Mouse (Mus musculus) embryonic fibroblast, embryonic 13.5 days (primary cell): Measurements from ENCODE around the gene Mad2l2. TPM values are rescaled to one million over a fixed set of nuclear protein-coding genes. Genes with fewer than 3 reads are reported as not detected.

Experiments
- H3K27ac ChIP-seq: 2 replicates; pipeline ENCODE4 v1.5.1; 2012; ENCODE audit warnings: low read length, control low read depth, inconsistent platforms; ENCODE audit not compliant: insufficient read depth
- H3K4me1 ChIP-seq: 2 replicates; pipeline ENCODE4 v1.6.1; 2011; ENCODE audit warnings: low read length; ENCODE audit not compliant: control insufficient read depth, insufficient read depth
- H3K4me3 ChIP-seq: 2 replicates; pipeline ENCODE4 v1.5.1; 2011; ENCODE audit warnings: mild to moderate bottlenecking, control low read depth, low read length; ENCODE audit not compliant: insufficient read depth
- CTCF ChIP-seq: IDR thresholded peaks from 2 replicates; pipeline ENCODE4 v1.5.1; 2011; ENCODE audit warnings: mild to moderate bottlenecking, control low read depth, low read length, moderate library complexity, borderline replicate concordance; ENCODE audit not compliant: insufficient read depth
- POLR2A ChIP-seq: IDR thresholded peaks from 2 replicates; pipeline ENCODE4 v1.6.1; 2011; ENCODE audit warnings: low read depth, mild to moderate bottlenecking, control low read depth, low read length, moderate library complexity
- polyA plus RNA-seq: library from polyadenylated mRNA; stranded (reverse); fragments of >200 nt; gene quantifications from 2 replicates; pipeline ENCODE4 v1.2.4, GENCODE M21; 2011; ENCODE audit warnings: low read depth; ENCODE audit not compliant: missing spikeins, insufficient read length

Mad2l2 gene
- polyA plus RNA-seq, 1 experiment, result 30.0 TPM

DNA sequence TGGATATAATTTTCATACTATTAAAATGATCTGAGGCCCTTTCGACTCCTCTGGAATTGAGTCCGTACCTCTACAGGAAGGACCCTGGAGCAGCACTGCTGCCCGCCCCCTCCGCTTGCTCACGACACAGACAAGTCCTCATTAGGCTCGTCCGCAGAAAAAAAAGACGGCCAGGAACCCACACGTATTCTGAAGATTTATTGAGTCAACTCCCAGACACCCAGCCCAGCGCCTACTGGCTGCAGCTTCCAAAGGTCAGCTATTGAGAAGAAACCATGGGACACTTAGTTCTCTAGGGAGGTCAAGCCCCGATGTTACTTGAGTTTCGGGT is 9.5 kb downstream of the Mad2l2 start:
- Histone ChIP-seq H3K4me1 (no peaks in the 10 kb centered on the region), H3K27ac (no peak overlapping the region), H3K4me3 (peak overlapping the region; percentile 80)
- no peak for TF ChIP-seq CTCF
- no peak for TF ChIP-seq POLR2A

DNA sequence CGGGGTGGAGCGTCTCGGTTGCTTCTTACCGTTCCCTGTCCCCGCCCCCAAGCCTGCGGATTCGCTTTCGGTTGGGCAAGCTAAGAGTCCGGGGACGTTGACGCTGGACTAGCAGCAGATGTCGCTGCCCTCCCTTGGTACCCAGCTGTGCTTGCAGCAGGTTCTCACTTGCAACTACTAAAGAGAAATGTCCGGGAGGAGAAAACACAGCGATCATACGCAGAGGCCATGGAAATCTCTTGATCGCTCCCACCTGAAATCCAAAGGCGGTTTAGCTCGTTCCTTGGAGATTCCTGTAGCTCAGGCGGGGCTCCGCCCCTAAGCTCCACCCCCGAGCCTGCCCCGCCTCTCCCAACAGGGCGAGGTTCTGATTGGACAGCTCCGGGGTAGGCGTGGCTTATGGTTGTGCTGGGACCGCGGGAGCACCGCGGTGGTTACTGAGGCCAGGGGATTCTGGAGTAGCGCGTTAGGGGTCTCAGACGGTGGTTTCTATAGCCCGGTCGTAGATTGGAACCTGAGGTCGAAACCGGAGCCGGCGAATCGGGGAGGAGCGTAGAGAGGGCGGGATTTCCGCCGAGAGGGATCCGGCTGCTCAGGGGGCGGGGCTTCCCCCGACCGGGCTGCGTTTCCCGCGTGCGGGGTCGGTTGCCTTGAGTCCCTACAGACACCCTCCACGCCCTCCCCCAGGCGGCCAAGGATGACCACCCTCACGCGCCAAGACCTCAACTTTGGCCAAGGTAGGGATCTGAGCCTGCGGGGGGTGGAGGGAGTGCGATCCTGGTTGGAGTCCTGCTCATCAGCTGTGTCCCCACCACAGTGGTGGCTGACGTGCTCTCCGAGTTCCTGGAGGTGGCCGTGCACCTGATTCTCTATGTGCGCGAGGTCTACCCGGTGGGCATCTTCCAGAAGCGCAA is 10.2 kb downstream of the Mad2l2 start:
- peak; percentile 71 for TF ChIP-seq POLR2A
- peak; percentile 85; the same call in 1 of the 2 replicates for TF ChIP-seq CTCF

DNA sequence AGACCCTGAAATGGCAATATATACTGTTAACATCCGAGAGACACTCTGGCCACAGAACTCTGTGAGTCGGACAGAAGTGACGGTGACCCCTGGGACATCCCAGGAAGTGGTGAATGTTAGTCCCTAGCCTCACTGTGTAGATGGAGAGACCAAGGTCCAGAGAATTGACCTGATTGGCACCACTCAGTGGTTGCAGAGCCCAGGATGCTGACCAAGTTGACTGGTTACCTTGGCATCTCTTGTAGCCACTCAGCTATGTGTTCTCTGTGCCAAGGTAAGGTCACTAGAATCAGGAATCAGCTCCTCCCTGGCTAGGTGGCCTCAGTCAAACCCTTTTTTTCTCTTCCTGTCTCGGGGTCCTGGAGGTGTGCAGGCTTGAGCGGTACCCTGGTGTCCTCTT is 13.5 kb downstream of the Mad2l2 start:
- TF ChIP-seq CTCF, result no peak
- TF ChIP-seq POLR2A, result 0 out of 2 replicates have a peak, but pooled peaks have one; percentile 21
- H3K27ac ChIP-seq, result no peak overlapping the region
- no peaks in the 10 kb centered on the region for H3K4me1 ChIP-seq
- no peak overlapping the region for H3K4me3 ChIP-seq

More for the DNA sequence above, 10.2 kb downstream of the Mad2l2 start:
- H3K4me1 ChIP-seq, result no peaks in the 10 kb centered on the region
- 0 out of 2 replicates have a peak overlapping the region, but pooled peaks have one; percentile 21 for H3K27ac ChIP-seq
- peak overlapping the region; percentile 80 for H3K4me3 ChIP-seq

DNA sequence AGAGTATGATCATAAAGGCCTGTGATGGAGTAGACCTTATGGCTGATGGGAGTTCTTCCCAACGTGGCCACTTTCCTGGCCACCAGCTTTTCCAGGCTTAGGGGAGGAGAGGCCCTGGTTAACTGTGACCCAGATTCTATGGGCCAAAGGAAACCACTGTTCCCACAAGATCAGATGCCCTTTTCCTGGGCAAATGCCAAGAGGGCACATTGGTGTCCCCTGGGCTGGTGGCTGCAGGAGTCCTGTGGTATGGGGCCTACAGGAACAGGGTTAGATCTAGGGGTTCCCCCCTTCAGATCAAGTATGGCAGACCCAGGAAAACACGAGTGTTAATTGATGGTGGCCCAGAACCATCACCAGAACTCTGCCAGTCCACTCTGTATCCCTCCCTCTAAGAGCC is 17.5 kb downstream of the Mad2l2 start:
- Histone ChIP-seq H3K4me1 (peaks cover 3% of the 10 kb centered on the region; the same call in 1 of the 2 replicates), H3K4me3 (no peak overlapping the region), H3K27ac (no peak overlapping the region)
- TF ChIP-seq POLR2A, result no peak
- TF ChIP-seq CTCF, result no peak

DNA sequence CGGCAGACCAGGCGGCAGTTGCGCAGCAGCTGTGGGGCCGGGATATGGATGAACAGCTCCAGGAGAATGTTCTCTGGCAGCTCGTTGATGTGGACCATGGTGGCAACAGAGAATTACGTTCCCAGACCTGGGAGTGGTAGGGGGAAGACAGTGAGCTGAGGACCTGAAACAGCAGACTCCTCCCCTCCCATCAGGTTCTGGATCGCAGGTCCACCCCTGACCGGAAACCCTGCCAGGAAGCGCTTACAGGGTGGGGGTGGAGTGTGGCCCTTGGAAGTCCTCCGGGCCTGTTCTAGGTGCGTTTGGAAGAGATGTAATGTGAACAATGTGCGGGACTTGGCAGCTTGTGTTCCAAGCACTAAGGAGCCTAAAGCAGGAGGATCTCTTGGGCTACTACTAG is 19.4 kb downstream of the Mad2l2 start:
- peaks cover 3% of the 10 kb centered on the region; the same call in 1 of the 2 replicates for H3K4me1 ChIP-seq
- peak overlapping the region; percentile 45; the same call in 1 of the 2 replicates for H3K27ac ChIP-seq
- TF ChIP-seq POLR2A (no peak), CTCF (no peak)
- H3K4me3 ChIP-seq, result no peak overlapping the region

DNA sequence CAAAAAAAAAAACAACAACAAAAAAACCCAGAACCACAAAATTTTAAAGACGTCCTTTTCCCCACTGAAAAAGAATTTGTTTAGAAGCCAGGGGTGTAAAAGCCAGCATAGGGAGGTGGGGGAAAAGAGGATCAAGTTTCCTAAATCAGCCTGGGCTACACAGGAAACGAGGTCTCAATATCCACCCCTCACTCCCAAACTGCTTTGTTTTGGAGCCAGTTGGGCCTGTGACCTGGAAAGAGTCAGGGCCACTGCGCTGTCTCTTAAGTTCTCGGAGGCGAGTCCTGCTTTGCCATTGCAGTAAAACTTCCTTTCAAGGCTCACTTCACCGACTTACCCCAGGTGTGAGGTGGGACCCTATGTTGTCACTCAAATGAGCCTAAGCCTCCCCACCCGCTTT is 20.1 kb downstream of the Mad2l2 start:
- Histone ChIP-seq H3K4me3 (no peak overlapping the region), H3K27ac (peak overlapping the region; percentile 78), H3K4me1 (peaks cover 3% of the 10 kb centered on the region; the same call in 1 of the 2 replicates)
- TF ChIP-seq CTCF (no peak), POLR2A (no peak)

DNA sequence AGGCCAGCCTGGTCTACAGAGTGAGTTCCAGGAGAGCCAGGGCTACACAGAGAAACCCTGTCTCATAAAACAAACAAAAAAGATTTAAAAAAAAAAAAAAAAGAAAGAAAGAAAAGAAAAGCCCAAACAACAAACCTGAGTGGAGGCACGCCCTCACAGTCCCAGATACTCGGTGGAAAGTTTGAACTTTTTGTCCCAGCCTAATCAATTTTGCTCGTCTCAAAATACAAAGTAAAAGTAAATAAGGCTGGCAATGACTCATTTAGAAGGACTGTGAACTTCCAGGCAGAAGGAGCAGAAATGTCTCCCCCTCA is 20.7 kb downstream of the Mad2l2 start:
- no peak overlapping the region for H3K4me3 ChIP-seq
- H3K4me1 ChIP-seq, result peaks cover 3% of the 10 kb centered on the region; the same call in 1 of the 2 replicates
- TF ChIP-seq POLR2A, result no peak
- no peak for TF ChIP-seq CTCF
- peak overlapping the region; percentile 78 for H3K27ac ChIP-seq

DNA sequence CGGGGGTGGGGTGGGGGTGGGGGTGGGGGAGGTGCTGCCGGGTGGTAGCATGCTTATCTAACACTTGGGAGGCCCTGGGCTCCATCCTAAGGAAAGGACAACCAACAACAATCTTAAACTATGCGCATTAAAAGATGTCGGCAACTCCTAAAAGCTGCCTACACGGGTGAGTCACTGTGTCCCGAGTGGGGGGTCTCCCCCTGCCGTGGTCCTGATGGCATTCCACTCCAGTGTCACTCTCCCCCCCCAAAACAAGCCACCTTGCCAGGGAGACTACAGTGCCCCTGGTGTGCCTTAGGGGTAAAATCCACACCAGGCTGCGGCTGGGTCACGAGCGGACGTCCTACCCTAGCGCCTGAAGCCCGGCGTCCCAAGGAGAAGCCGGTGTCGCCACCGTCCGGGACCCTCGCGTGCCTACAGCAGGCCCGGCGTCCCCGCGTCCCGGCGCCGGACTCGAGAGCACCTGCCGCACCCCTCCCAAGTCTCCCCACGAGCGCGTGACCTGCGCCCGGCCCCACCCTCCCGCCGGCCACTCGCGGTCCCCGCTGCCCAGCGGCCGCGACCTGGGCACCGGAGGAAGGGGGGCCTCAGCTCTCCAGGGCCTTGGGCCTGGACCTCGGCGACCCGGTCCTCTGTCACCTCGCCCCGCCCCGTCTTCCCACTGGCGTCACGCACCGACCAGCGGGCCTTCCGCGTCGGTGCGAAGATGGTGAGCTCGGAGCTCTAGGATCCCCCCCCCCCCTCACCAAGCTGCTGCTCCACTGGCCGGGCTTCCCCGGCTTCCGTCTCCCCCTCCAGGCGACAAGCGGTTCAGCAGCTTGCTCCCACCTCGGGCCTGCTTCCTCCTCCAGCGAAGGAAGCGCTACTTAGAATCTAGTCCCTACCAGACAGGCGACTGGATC is 21.3 kb downstream of the Mad2l2 start, which contains the start of gene Fbxo6:
Gene Fbxo6 (minus strand): TSS at position 874 of the 902 bp plus-strand sequence.
- peaks cover 3% of the 10 kb centered on the region; the same call in 1 of the 2 replicates for H3K4me1 ChIP-seq
- H3K27ac ChIP-seq, result peak within 1 kb of the TSS; percentile 78
- TF ChIP-seq CTCF (peak; percentile 40; the same call in 1 of the 2 replicates), POLR2A (peak; percentile 46)

DNA sequence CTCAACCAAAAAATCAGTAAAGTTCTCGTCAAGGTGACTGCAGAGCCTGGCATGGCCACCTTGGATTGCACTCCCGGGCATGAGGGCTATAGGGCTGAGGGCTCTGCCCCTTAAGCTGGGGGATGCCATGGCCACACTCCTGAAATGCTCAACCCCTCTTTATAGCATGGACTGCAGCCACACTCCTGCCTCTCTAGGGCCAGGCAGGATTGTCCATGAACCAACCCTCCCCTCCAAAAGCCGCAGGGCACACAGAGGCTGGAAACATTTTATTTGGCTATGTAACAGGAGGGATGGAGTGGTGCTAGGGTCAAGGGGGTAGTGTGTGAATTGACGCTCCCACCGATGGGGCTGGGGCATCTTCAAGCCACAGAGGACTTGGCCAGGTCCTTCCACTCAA is 22.4 kb downstream of the Mad2l2 start:
- H3K4me3 ChIP-seq, result no peak overlapping the region
- TF ChIP-seq CTCF (no peak), POLR2A (0 out of 2 replicates have a peak, but pooled peaks have one; percentile 8)
- H3K27ac ChIP-seq, result no peak overlapping the region
- peaks cover 3% of the 10 kb centered on the region; the same call in 1 of the 2 replicates for H3K4me1 ChIP-seq

More for the DNA sequence above, 21.3 kb downstream of the Mad2l2 start, which contains the start of gene Fbxo6:
- peak within 1 kb of the TSS; percentile 47 for H3K4me3 ChIP-seq
